Mouse (Mus musculus) cortical plate, adult 2 months (tissue): ENCODE results near the gene Nfya.

Source experiments
- CTCF ChIP-seq: fragments of 200-500 bp; IDR thresholded peaks from 2 replicates; pipeline ENCODE4 v1.5.1; 2011; ENCODE audit warnings: mild to moderate bottlenecking, control low read depth, low read length; ENCODE audit not compliant: insufficient read depth; ENCODE audit errors: extremely low read depth
- POLR2A ChIP-seq: fragments of 200-500 bp; IDR thresholded peaks from 2 replicates; pipeline ENCODE4 v1.6.1; 2011; ENCODE audit warnings: mild to moderate bottlenecking, low read length, control low read depth; ENCODE audit not compliant: insufficient read depth; ENCODE audit errors: extremely low read depth

GRCm38 (mm10) chr17:48431054-48431453 is 21.3 kb upstream of the Nfya start:
- TF ChIP-seq CTCF (no peak), POLR2A (no peak)
